Mouse (Mus musculus): ENCODE measurements around the gene Gm5129.
A peak's percentile ranks its signal among the peaks of the same experiment; 100 is the strongest.

The Gm5129 gene

GRCm38 (mm10) chr5:29725369-29725768, 10.4 kb downstream of the Gm5129 start:
- no peak for DNase-seq (ENCODE audit: low read depth)

GRCm38 (mm10) chr5:29721159-29721558, 14.6 kb downstream of the Gm5129 start:
- no peak for DNase-seq (ENCODE audit: low read depth)

GRCm38 (mm10) chr5:29712906-29713305, 22.8 kb downstream of the Gm5129 start:
- DNase-seq (ENCODE audit: low read depth) = no peak

DNA sequence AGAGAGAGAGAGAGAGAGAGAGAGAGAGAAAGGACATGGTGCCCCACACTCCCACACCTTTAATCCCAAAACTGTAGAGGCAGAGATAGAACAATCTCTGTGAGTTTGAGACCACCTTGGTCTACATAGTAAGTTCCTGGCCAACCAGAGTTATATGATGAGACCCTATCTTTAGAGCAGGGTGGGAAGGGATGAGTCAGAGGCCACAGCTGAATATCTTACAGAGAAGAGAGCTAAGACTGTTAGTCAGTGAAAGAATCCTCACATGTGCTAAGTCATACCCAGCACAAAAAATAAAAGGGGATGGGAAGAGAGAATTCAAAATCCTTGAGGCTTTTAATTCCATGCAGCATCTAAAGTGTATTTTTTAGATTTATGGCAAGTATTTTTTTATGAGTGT, 24.1 kb downstream of the Gm5129 start:
- DNase-seq (ENCODE audit: low read depth) = no peak

GRCm38 (mm10) chr5:29708258-29708657, 27.5 kb downstream of the Gm5129 start:
- no peak for DNase-seq (ENCODE audit: low read depth)

GRCm38 (mm10) chr5:29707241-29707640, 28.5 kb downstream of the Gm5129 start:
- no peak for DNase-seq (ENCODE audit: low read depth)

- no peak for DNase-seq (ENCODE audit: low read depth)
These were observed 36.1 kb downstream of the Gm5129 start for GRCm38 (mm10) chr5:29699520-29700202.

DNA sequence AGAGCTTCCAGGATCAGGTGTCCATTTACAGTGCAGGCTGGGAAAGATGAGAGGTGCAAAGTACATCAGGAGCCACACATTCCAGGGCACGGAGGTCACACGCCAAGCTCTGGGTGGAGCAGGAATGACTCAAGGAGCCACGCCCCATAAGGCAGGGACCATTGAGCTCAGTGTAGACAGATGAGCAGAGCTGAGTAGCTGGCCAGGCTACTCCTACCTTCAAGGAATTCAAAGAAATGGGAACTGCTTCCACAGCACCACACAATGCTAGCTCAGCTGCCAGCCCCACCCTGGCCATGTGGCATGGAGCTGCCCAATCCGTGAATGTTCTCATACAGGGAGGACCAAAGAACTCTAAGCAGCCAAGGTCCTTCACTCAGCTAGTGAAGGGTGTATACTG, 37.2 kb downstream of the Gm5129 start:
- DNase-seq (ENCODE audit: low read depth) = no peak

DNA sequence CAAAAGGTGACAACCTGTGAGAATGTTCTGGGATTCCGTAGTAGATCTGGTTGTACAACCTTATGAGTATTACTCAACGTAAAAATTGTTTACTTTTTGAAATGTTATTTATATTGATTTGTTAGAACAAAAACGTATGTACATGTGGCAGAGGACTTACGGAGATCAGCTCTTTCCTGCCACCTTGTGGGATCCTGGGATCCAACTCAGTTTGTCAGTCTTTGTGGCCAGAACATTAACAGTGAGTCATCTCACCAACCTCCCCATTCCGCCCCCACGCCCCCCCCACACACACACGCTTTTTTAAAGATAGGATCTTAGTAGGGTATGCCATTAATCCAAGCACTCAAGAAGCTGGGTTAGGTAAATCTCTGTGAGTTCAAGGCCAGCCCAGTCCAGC, 47.4 kb downstream of the Gm5129 start:
- DNase-seq (ENCODE audit: low read depth) = no peak

DNA sequence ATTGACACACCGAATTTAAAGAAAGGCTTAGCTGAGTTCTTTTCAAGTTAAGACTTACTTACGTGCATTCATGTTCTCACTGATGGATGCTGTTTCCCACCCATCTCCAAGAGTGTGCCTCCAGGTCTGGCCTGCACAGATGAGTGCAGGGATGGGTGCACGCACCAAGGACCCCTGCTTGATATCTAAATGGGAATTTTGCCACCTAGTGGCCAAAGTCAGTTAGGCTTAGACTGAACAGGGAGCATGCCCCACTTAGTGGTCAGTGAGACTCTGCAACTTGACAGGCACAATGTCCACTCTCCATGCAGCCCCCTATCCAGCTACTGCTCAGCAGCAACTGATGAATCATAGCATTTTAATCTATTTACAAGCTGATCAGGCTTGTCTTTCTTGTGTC, 48.1 kb downstream of the Gm5129 start:
- peak; percentile 63 for DNase-seq (ENCODE audit: low read depth)

All from induced T-regulatory cell, adult 2 months (primary cell).